Mouse (Mus musculus) olfactory bulb, adult 2 months (tissue): ENCODE results near the gene Krt77.

Source experiments
- CTCF ChIP-seq: fragments of 200-500 bp; IDR thresholded peaks from 2 replicates; pipeline ENCODE4 v1.5.1; 2012; ENCODE audit warnings: low read depth, mild to moderate bottlenecking, low read length, moderate library complexity; ENCODE audit not compliant: insufficient read depth
- POLR2A ChIP-seq: fragments of 200-500 bp; IDR thresholded peaks from 2 replicates; pipeline ENCODE4 v1.6.1; 2012; ENCODE audit warnings: mild to moderate bottlenecking, low read depth, low read length, moderate library complexity; ENCODE audit not compliant: insufficient read depth

- TF ChIP-seq CTCF (no peak), POLR2A (no peak)
Measured at GRCm38 (mm10) chr15:101829441-101829840, 40.1 kb downstream of the Krt77 start.
